Mouse (Mus musculus): ENCODE data around the gene Bhlhe23. TPM values are rescaled to one million over a fixed set of nuclear protein-coding genes. Genes with fewer than 3 reads are reported as not detected.

Bhlhe23 gene
- polyA plus RNA-seq, 1 experiment = 10.6 TPM

DNA sequence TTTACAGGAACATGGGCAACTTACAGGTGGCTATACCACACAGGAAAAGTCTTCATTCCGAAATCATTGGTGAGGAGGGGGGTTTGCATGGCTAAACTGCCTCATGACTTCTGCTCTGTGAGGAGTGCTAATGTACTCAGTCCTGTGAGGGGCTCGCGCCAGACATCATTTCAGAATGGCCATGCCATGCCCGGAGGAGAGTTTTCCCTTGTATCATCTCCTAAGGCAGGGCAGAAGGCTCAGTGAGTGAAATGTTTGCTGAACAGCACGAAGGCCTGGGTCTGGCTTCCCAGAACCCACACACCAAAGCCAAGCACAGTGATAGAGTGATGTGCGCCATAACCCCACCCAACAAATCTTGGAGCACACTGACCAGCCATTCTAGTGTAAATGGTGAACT is 33.9 kb downstream of the Bhlhe23 start:
- DNase-seq (ENCODE audit: low read depth) = no peak
- TF ChIP-seq CTCF (IDR thresholded peaks at IDR 0.05; ENCODE audit: borderline replicate concordance, extremely low read depth, insufficient read depth, insufficient read length) (no peak), POLR2A (IDR thresholded peaks at IDR 0.05; ENCODE audit: borderline replicate concordance, extremely low read depth, insufficient read depth, insufficient read length, poor library complexity, severe bottlenecking) (no peak)

GRCm38 (mm10) chr2:180741421-180741820 is 35.3 kb downstream of the Bhlhe23 start:
- TF ChIP-seq CTCF (IDR thresholded peaks at IDR 0.05; ENCODE audit: borderline replicate concordance, extremely low read depth, insufficient read depth, insufficient read length) = no peak
- no peak for TF ChIP-seq POLR2A (IDR thresholded peaks at IDR 0.05; ENCODE audit: borderline replicate concordance, extremely low read depth, insufficient read depth, insufficient read length, poor library complexity, severe bottlenecking)
- no peak for DNase-seq (ENCODE audit: low read depth)

- no peak for TF ChIP-seq CTCF (IDR thresholded peaks at IDR 0.05; ENCODE audit: borderline replicate concordance, extremely low read depth, insufficient read depth, insufficient read length)
- TF ChIP-seq POLR2A (IDR thresholded peaks at IDR 0.05; ENCODE audit: borderline replicate concordance, extremely low read depth, insufficient read depth, insufficient read length, poor library complexity, severe bottlenecking) = no peak
- no peak for DNase-seq (ENCODE audit: low read depth)
Observed at GRCm38 (mm10) chr2:180740349-180740748, 36.4 kb downstream of the Bhlhe23 start.

DNA sequence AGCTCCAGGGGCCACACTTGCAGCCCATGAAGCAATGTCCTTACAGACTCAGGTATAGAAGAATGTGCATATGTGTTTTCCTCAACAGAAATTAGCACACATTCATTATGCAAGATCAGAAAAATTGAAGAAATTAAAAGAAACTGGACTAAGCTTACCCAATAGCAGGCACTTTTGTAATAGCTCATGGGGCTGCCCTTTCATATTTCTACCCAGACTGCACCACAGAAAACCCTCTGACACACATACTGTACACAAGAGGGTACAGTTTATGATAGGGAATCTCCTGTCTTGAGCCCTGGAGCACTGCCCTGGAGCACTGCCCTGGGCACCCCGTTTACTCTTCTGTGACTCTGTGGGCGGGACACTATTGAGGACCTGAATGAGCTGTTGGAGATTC is 38.7 kb downstream of the Bhlhe23 start:
- no peak for DNase-seq (ENCODE audit: low read depth)
- no peak for TF ChIP-seq CTCF (IDR thresholded peaks at IDR 0.05; ENCODE audit: borderline replicate concordance, extremely low read depth, insufficient read depth, insufficient read length)
- TF ChIP-seq POLR2A (IDR thresholded peaks at IDR 0.05; ENCODE audit: borderline replicate concordance, extremely low read depth, insufficient read depth, insufficient read length, poor library complexity, severe bottlenecking) = no peak

GRCm38 (mm10) chr2:180735232-180735631 is 41.5 kb downstream of the Bhlhe23 start:
- no peak for DNase-seq (ENCODE audit: low read depth)
- TF ChIP-seq CTCF (IDR thresholded peaks at IDR 0.05; ENCODE audit: borderline replicate concordance, extremely low read depth, insufficient read depth, insufficient read length) (no peak), POLR2A (IDR thresholded peaks at IDR 0.05; ENCODE audit: borderline replicate concordance, extremely low read depth, insufficient read depth, insufficient read length, poor library complexity, severe bottlenecking) (no peak)

DNA sequence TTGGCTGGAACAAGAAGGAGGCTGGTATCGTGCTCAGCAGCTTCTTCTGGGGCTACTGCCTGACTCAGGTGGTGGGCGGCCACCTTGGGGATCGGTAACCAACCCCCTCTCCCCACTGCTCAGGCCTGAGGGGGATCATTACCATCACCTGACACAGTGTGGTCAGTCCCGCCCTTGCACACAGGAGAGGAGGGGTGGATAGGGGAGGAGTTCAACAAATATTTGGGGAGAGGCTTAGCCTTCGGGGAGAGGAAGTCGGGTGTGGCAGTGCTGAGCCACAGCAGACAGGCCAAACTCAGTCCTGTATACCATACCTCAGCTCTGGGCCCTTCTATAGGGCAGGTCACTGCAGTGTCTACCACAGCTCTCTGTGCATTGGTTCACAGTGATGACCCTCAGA is 44.7 kb downstream of the Bhlhe23 start:
- DNase-seq (ENCODE audit: low read depth) = no peak
- TF ChIP-seq CTCF (IDR thresholded peaks at IDR 0.05; ENCODE audit: borderline replicate concordance, extremely low read depth, insufficient read depth, insufficient read length) = no peak
- TF ChIP-seq POLR2A (IDR thresholded peaks at IDR 0.05; ENCODE audit: borderline replicate concordance, extremely low read depth, insufficient read depth, insufficient read length, poor library complexity, severe bottlenecking) = no peak

DNA sequence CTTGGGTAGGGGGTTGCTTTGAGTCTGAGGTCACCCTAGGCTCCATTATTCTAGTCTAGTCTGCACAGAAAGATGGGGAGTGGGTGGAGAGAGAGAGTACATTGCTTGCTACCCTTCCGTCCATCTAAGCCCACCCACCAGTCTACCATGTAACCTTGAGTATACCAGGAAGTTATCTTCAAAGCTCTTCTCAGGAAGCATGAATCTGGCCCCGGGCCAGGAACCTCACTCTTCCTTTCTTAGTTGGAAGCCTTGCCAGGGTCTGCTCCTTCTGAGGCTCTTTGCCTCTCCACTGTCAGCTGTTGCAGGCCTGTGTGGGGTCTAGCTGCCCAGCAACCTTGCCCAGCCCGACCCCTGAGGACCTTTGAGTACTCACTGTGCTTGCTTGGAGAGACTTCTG is 45.7 kb downstream of the Bhlhe23 start:
- DNase-seq (ENCODE audit: low read depth) = no peak
- TF ChIP-seq CTCF (IDR thresholded peaks at IDR 0.05; ENCODE audit: borderline replicate concordance, extremely low read depth, insufficient read depth, insufficient read length) = no peak
- TF ChIP-seq POLR2A (IDR thresholded peaks at IDR 0.05; ENCODE audit: borderline replicate concordance, extremely low read depth, insufficient read depth, insufficient read length, poor library complexity, severe bottlenecking) = no peak

GRCm38 (mm10) chr2:180727613-180728021 is 49.1 kb downstream of the Bhlhe23 start:
- TF ChIP-seq POLR2A (IDR thresholded peaks at IDR 0.05; ENCODE audit: borderline replicate concordance, extremely low read depth, insufficient read depth, insufficient read length, poor library complexity, severe bottlenecking) (no peak), CTCF (IDR thresholded peaks at IDR 0.05; ENCODE audit: borderline replicate concordance, extremely low read depth, insufficient read depth, insufficient read length) (no peak)
- no peak for DNase-seq (ENCODE audit: low read depth)

DNA sequence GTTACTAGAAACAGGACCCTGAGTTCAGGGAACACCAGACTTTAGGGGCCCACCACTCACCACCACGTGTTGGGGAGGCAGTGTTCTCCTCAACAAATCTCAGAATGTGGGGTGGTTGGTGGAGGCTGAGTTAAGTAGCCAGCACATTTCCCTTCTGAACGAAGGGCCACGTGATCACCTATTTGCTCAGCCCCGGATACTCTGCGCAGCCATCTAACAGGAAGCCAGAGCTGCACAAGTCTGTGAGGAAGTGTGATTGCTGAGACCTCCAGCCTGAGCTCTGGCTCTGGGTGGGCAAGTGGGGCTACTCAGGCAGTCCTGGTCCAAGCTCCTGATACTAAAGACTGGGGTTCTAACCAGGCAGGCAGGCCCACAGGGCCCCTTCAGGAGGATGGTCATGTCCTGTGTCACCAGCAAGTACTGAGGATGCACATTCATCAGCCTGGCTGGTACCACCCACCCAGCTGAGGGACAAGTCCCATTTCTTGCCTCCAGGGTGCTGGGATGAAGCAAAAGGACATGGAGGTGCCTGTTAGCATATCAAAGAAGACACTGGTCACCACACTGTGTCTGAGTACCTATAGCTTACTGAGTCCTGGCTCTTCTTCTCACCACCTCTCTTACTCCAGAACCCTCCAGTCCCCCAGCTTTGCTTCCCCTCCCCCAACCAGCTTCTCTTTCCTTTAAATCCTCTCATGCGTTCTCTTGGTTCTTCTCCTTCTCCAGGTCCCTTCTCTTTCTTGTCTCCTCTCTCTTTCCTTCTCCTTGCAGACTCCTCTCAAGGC is 49.9 kb downstream of the Bhlhe23 start:
- no peak for DNase-seq (ENCODE audit: low read depth)
- no peak for TF ChIP-seq CTCF (IDR thresholded peaks at IDR 0.05; ENCODE audit: borderline replicate concordance, extremely low read depth, insufficient read depth, insufficient read length)
- no peak for TF ChIP-seq POLR2A (IDR thresholded peaks at IDR 0.05; ENCODE audit: borderline replicate concordance, extremely low read depth, insufficient read depth, insufficient read length, poor library complexity, severe bottlenecking)

DNA sequence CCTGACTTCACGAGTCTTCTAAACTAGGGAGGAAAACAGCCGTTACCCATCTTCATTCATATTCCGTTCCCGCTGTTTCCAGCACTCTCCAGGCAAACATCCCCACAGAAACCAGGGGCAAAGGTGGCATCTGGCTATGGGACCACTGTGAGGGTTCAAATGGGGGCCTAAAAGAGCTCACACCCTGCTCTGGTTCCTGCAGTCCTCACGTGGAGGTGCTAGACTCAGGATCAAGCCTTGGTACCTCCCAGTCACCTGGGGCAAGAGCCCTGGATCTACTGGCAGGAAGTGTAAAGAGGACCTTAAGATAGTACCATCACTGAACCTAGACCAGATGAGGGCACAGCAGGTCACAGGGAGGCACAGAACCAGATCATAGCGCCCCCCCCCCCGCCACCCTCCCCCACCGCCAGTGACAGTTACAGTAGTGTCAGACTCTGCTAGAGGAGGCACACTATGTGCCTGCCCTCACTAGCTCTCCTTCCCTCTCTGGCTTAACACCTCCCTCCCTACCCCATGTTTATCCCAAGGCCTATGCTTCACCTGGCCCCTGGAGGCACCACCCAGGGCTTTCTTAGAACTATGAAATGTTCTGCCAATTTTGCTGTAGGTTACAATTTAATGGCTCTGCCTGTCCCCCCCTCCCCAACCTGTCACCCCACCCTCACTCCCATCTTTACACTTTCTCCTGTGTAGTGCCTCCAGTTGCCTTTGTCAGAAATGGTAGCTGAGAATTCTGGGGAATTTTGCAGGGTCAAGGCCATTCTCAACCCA is 50.7 kb downstream of the Bhlhe23 start:
- no peak for DNase-seq (ENCODE audit: low read depth)
- TF ChIP-seq POLR2A (IDR thresholded peaks at IDR 0.05; ENCODE audit: borderline replicate concordance, extremely low read depth, insufficient read depth, insufficient read length, poor library complexity, severe bottlenecking) (no peak), CTCF (IDR thresholded peaks at IDR 0.05; ENCODE audit: borderline replicate concordance, extremely low read depth, insufficient read depth, insufficient read length) (no peak)

GRCm38 (mm10) chr2:180725414-180725778 is 51.3 kb downstream of the Bhlhe23 start:
- no peak for DNase-seq (ENCODE audit: low read depth)
- no peak for TF ChIP-seq POLR2A (IDR thresholded peaks at IDR 0.05; ENCODE audit: borderline replicate concordance, extremely low read depth, insufficient read depth, insufficient read length, poor library complexity, severe bottlenecking)

All from brain, embryonic 14.5 days (tissue).